Mouse (Mus musculus) heart, postnatal 4 days (tissue): ENCODE data around the gene Tbata. TPM values are rescaled to one million over a fixed set of nuclear protein-coding genes. Genes with fewer than 3 reads are reported as not detected.

Experiments used
- DNase-seq: peaks from one replicate; pipeline ENCODE4 v3.0.0; 2021
- total RNA-seq, 2 experiments: library from RNA; stranded (reverse); gene quantifications; 2 replicates each; pipeline ENCODE4 v1.2.3; 2021

Gene Tbata
- total RNA-seq, result not detected

GRCm38 (mm10) chr10:61171654-61172053 lies at the start of gene Tbata:
TSS of gene Tbata (plus strand) at chr10:61171954.
- no peak for DNase-seq

GRCm38 (mm10) chr10:61123276-61123913 lies 48.4 kb upstream of the Tbata start:
- DNase-seq, result no peak

DNA sequence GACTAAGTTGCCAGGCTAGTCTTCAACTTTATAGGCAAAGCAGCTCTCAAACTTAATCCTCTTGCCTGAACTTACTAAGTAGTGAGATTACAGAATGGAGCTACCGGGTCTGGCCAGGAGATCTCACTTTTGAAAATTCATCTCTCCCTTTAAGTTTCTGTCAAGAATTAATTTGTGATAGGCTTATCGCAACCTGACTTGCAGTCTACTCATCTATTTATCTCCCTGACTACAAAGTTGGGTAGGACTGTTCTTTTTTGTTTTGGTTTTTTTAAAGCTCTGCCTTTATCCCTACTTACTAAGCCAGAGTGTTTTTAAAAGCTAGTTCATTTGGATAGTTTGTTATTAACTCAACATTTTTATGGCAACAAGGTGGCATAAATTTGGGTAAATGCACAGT lies 47.3 kb upstream of the Tbata start:
- DNase-seq, result no peak

DNA sequence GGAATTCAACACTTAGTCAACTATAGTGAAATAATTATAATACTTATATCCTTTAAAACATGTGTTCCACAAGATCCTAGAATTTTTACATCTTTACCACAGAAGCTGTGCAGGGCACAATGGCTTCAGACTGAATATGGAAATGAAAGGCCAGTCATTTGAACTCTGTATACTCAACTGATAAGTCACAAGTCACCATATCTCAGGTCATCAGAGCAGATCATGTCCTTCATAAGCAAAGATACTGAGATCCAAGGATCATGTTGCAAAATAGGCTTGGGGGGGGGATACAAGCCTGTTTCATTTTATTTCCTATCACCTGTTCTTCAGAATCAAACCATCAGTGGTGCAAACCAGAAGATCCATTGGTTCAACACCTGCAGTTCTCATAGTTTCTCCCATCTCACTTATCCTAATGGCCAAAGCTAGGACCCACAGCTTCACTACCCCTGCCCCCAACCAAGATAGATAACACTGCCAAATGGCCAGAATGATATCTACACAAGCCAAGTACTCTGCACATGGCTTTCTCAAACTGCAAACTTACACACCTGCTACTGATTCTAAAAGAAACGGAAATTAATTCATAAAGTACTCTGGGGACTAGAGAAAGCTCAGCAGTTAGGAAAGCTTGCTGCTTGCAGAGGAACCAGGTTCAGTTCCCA lies 42.9 kb upstream of the Tbata start:
- DNase-seq, result no peak

GRCm38 (mm10) chr10:61130959-61131358 lies 40.8 kb upstream of the Tbata start:
- DNase-seq, result no peak

- DNase-seq, result no peak
These were observed 37.7 kb upstream of the Tbata start for GRCm38 (mm10) chr10:61134041-61134440.

GRCm38 (mm10) chr10:61135226-61135839 lies 36.4 kb upstream of the Tbata start:
- no peak for DNase-seq

DNA sequence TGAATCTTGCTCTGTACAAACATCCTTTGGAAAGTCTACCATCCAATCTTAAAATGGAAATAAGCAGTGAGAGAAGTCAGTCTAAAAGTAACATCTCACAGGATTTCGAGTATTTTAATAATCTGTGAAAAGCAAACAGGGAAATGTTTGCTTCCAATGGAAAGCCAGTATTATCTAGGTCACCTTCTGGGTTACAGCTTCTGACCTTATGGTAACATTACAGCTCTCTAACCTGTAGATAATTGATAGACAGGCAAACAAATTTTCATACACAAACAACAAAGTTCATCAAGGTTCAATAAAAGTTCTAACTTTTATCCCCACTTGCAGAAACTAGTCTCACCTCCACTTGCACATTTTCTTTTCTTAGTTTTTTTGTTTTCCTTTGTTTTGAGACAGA lies 34.2 kb upstream of the Tbata start:
- DNase-seq, result no peak

- DNase-seq, result no peak
These were observed 28.4 kb upstream of the Tbata start for GRCm38 (mm10) chr10:61143343-61143742.

GRCm38 (mm10) chr10:61145766-61146118 lies 26.0 kb upstream of the Tbata start:
- no peak for DNase-seq

- peak; percentile 66 for DNase-seq
These were observed 25.5 kb upstream of the Tbata start for GRCm38 (mm10) chr10:61146119-61146806.

- peak; percentile 38 for DNase-seq
These were observed 25.0 kb upstream of the Tbata start for GRCm38 (mm10) chr10:61146807-61147156.

- peak; percentile 93 for DNase-seq
These were observed 24.4 kb upstream of the Tbata start, which contains the start of gene Sgpl1 for GRCm38 (mm10) chr10:61147157-61148040. TSS of gene Sgpl1 (minus strand) at chr10:61147703.

DNA sequence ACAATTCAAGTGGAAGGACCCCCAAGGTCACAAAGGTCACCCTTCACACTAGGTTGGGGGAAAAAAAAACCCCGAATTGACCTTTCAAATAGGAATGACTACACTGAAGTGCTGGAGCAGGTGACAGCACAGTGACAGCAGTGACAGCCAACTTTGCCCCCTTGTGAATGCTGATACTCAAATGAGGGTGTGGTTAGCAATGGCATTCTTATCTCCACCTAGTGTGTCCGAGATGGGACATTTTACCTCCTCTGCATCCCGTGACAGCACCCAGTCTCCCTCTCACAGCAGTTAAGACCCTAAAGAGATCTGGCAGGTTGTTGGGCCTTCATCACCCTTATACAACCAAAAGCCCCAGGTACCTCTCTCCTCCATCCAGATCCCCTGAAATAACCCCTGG lies 22.3 kb upstream of the Tbata start:
- DNase-seq, result no peak

GRCm38 (mm10) chr10:61150616-61151015 lies 21.1 kb upstream of the Tbata start:
- no peak for DNase-seq

GRCm38 (mm10) chr10:61152131-61152530 lies 19.6 kb upstream of the Tbata start:
- no peak for DNase-seq

GRCm38 (mm10) chr10:61155611-61156010 lies 16.1 kb upstream of the Tbata start:
- DNase-seq, result no peak

- no peak for DNase-seq
These were observed 15.3 kb upstream of the Tbata start for GRCm38 (mm10) chr10:61156453-61156852.

DNA sequence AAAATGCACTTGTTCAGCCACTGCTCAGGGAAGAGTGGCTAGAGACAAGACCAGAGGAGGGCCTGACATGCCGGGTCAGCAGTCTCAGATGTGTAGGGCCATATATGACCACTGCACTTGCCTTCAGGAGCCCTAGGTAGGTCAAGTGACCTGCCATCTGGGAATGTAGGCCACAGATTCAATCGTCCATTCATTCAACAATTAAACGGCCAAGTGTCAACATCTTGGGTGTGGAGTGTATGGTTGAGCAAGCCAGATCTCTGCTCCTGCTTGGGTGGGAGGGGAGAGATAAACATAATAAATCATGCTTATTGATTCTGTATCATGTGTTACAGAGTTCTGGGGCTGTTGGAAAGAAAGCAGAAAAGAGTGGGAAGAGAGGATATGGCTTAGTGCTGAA lies 13.2 kb upstream of the Tbata start:
- DNase-seq, result no peak

- DNase-seq, result no peak
These were observed 11.7 kb upstream of the Tbata start for GRCm38 (mm10) chr10:61160089-61160488.

DNA sequence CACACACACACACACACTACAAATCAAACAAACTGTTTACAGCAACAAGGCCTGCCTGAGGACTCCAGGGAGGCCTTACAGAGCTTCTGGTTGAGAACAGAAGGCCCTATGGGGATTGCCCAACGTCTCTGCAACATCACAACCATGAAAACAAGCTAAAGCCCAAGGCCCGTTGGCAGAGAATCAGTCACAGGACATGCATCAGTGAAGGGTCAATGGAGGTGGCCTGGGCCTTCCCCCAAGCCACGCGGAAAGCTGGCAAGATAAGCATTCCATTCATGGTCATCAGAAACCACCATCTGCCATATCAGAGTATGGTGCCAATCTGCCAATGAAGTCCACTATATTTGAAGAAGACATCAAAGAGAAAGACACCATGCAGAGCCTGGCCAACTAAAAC lies 11.1 kb upstream of the Tbata start:
- no peak for DNase-seq

GRCm38 (mm10) chr10:61162366-61162765 lies 9.4 kb upstream of the Tbata start:
- DNase-seq, result no peak
